Mouse (Mus musculus): ENCODE measurements at regions not wholly inside any gene's neighbourhood (a gene's known extent, or its start where the extent isn't known, plus 50 kb on each side); places are given as distances from the start of the nearest gene placed in this dataset.
"Not testable (repeated sequence)": the region's sequence is repeated elsewhere in the genome, so short reads cannot be mapped to it uniquely, and the experiment has no call there.

DNA sequence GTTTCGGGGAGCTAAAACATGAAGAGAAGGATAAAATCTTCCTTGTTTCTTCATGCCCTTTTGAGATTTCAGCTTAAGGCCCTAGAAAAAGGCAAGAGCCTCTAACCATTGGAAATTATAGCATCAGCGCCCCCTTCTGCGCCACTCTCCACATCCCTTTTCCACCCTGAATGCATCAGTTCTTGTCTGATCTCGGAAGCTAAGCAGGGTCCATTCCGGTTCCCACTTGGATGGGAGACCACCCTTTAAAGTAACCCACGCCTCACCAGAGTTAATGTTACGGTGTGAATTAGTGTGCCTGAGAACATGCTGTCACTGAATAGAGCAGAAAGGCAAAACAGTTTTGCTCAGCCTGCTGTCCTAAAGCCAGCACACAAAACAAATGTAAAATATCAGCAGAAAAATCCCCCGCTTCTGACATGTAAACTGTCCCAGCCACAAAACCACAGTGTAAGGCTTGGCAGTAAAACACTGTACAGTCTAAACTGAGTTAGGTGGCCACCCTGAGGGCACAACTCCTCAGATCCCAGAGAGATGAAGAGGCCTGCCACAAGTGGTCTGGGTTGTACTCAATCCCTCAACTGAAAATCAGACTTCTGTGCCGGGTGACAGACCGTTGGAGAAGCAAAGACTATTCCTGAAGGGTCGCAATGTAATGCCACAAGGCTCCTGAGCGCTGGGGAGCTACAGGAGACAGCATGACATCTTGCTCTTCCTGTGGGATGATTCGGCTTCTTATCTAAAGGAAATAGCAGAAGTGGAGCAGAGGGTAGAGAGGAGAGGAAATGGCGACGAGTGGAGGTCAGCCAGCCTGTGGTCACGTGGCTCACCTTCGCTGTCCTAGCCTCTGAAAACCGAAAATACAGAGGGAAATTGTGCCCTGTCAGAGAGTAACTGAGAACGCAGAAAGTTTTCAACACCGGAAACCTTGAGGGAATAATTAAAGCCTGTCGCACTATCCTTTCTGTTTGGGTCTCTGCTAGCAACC, 176.2 kb downstream of the Kctd12 start:
- no peak for DNase-seq (ENCODE audit: extremely low spot score, low read depth, low spot score)

DNA sequence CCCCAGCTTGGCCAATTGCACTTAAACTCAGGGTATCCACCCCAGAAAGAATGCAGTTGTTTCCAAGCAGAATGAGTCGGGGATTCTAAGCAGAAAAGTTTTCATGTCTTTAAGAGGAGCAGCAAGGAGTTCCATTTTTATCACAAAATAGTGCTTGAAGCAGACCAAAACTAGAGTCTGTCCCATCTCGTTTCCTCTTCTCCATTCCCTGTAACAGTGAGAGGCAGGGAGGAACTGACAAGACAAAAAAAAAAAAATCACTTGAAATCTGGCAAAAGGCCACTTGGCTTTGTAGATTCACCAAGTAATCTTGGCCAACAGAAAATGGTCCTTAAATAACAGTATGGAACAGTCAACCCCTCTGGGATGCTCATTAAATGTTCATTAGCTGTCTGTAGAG, 186.8 kb downstream of the Kctd12 start:
- no peak for DNase-seq (ENCODE audit: extremely low spot score, low read depth, low spot score)

- DNase-seq (ENCODE audit: extremely low spot score, low read depth, low spot score), result no peak
Observed at GRCm38 (mm10) chr14:102794898-102795297, 187.5 kb downstream of the Kctd12 start.

DNA sequence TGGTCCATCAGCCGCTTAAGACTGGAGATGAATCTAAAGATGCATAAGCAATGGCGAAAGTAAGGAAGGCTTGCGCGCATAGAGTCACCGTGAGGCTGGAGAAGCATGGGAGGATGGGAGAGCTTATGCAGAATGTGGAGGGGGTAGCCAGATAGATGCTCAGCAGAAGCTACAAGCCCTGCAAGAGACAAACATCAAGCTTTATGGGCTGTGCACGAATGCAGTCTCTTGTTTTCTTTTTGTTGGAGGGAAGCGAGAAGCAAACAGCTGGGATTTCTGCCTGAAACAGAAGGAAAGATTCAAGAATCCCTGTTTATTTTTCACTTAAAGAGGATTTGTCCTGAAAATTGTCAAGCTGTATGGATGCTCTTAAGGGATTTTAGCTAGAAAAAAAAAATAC, 188.7 kb downstream of the Kctd12 start:
- no peak for DNase-seq (ENCODE audit: extremely low spot score, low read depth, low spot score)

DNA sequence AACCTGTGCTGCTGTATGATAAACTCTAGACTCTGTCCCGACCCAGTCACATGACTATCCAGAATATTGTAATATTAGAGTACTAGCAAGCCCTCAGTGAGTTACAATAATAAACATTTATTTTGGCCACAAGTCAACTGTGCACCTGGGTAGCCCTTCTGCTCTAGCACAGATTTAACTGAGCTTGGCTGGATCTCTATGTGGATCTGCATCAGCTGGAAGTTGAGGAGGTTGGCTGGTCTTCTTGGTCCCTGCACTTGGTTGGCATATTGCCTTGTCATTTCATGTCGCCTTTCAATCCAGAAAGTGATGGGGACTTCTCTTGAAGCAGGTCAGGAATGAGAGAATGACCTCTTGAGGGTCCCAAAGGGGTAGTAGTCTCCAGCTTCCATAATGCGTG, 191.5 kb downstream of the Kctd12 start:
- DNase-seq (ENCODE audit: extremely low spot score, low read depth, low spot score), result no peak

DNA sequence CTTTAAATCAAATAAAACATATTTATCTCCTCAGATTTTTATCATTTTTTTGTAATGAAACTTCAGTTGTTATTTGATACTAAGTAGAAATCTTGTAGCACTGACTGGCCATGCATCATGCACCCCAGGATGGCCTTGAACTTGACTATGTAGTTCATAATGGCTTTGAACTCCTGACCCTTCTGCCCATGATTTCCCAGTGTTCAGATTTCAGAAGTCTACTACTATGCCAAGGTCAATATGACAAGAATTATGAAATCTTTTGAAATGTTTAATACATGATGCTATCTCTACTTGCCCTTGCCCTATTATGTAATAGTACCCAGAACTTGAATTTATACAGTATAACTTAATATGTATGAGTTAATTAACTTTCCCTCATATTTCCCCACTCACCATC, 200.2 kb downstream of the Kctd12 start:
- no peak for DNase-seq (ENCODE audit: extremely low spot score, low read depth, low spot score)

GRCm38 (mm10) chr14:102769716-102770115, 212.7 kb downstream of the Kctd12 start:
- no peak for DNase-seq (ENCODE audit: extremely low spot score, low read depth, low spot score)

DNA sequence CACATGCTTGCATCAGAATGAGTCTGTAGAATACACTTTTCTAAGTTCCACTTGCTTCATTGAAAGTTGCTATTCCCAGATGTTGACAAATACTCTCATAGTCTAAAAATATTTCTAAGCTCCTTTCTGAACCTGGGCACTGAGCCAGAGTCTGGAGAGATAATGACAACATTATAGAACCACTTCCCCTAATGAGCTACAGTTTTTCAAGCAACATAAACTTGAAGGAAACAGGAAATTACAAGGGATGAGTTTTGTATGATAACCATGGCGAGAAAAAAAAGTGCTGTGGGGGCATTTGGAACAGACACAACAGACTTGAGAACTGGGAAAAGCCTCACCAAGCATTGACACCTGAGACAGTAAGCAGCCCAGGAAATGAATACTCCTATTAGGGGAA, 233.8 kb downstream of the Kctd12 start:
- DNase-seq (ENCODE audit: extremely low spot score, low read depth, low spot score), result no peak

DNA sequence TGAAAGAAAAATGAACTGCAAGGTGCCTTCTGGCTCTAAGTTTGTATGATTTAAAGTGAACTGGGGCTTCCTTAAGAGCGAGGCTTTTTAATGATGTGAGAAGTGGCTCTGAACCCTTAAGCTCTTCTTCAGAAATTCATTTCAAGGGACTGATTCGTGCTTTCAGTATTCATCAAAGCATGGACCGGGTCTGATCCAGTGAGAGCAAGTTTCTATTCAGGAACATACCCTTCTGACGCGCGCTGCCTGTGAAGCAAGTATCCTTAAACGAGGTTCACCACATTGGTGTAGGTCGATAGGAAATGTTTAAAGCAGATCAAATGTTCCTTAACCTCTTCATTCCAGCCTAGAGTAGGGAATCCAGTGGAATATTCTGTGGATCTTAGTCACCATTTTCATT, 240.1 kb downstream of the Kctd12 start:
- DNase-seq (ENCODE audit: extremely low spot score, low read depth, low spot score), result no peak

DNA sequence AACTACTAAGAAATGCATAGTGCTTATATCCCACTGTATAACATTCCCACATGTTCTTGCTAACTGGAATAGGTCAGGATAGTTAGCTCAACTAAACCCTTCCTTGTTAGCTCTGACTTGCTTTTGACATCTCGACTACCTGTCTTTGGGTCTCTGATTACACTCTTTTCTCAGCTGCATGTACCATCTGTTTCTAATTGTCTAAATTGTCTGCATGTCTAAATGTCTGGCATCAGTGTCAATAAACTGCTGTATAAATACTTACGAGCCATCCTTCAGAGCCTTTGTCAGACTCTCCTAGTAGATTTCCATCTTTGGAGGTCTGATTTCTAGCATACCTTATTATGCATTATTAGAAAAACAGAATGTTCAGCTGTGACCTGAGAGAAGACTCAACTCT, 245.8 kb downstream of the Kctd12 start:
- no peak for DNase-seq (ENCODE audit: extremely low spot score, low read depth, low spot score)

DNA sequence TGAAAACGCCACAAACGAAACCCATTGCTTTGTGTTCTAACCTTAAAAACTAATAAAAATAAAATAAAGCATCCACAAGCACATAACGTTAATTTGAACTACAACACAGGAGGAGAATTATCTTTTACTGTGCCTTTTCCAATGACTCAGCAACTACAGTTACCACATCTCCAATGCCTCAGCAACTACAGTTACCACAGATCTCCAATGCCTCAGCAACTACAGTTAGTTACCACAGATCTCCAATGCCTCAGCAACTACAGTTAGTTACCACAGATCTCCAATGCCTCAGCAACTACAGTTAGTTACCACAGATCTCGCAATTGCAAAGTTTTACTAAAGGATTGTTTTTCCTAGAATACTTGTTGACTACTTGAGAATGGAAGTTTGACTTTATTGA, 248.7 kb downstream of the Kctd12 start:
- DNase-seq (ENCODE audit: extremely low spot score, low read depth, low spot score), result not testable (repeated sequence)

GRCm38 (mm10) chr14:102731746-102732145, 250.7 kb downstream of the Kctd12 start:
- no peak for DNase-seq (ENCODE audit: extremely low spot score, low read depth, low spot score)

GRCm38 (mm10) chr14:102722633-102723032, 259.8 kb downstream of the Kctd12 start:
- DNase-seq (ENCODE audit: extremely low spot score, low read depth, low spot score), result no peak

DNA sequence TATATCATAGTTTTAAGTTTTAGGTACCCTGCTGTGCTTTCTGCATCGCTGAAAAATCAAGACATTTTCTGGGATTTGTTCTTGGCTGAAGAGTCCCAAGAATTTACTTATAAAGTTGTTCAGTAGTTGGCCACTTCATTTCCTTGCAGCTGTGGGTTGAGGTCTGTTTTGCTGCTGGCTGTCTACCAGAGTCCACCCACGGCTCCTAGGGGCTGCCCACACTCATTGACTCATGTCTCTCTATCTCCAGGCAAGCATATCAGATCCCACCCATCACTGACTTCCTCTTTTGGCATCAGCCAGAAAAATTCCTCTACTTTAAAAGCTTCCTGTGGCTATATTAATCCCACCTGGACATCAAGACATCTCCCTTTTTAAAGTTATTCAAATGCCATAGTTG, 263.9 kb downstream of the Kctd12 start:
- DNase-seq (ENCODE audit: extremely low spot score, low read depth, low spot score), result no peak

DNA sequence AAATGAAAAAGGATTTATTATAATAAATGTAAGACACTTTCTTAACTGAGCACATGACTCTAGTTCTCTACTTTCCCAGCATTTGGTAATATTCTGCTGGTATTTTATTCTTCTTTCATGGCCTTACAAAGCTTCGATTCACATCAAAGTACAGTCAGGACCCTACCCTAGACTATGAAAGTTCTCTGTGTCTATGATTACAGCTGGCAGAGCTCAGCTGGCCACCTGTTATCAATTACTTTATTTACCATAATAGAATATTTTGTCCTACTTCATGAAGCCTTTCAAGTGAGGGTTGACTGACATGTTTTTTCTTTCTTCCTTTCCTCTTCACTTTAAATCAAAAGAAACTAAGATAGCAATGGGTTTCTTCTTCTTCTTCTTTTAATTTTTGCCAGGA, 269.8 kb downstream of the Kctd12 start:
- no peak for DNase-seq (ENCODE audit: extremely low spot score, low read depth, low spot score)

DNA sequence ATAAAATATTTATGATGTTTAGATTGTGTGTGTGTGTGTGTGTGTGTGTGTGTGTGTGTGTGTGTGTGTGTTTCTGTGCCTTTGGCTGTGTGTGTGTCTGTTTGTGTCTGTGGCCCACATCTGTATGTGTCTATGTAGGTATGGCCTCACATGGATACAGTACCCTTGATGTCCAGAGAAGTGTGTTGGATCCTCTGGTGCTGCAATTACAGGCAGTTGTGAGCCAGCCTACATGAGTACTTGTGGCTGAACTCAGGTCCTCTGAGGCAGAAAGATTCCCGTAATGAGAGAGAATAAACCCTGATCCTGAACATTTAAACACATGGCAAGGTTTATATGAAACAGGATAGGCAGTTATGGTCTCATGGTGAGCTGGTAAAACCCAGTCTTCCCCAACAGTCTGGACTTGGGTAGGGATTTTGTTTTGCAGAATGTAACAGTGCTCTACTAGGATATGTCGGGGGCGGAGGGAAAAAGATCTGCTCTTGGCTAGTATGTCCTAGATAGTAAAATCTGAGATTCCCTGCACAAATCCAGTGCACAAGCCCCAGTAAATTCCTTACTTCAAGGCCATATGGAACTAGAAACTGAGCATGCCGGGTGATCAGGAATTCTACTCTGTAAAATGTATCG, 275.6 kb downstream of the Kctd12 start:
- no peak for DNase-seq (ENCODE audit: extremely low spot score, low read depth, low spot score)

DNA sequence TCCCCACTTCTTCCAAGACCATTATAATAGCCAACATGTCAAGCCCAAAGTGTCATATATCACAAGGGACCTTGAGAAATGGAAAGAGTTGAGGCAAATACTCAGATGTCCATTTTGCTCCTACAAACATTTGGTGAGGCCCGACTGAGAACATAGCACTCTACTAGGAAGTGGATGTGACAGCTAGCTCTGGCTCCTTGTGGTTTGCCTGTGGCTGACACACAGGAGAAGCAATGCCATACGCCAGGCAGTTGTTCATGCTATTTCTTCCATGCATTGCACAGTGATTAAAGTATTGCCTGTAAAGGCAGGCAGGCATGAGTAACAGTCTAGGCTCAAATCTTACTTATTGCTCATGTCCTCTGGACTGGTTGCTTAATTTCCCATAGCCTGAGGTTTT, 281.3 kb downstream of the Kctd12 start:
- no peak for DNase-seq (ENCODE audit: extremely low spot score, low read depth, low spot score)

- DNase-seq (ENCODE audit: extremely low spot score, low read depth, low spot score), result no peak
Observed at GRCm38 (mm10) chr14:102700457-102700856, 282.0 kb downstream of the Kctd12 start.

GRCm38 (mm10) chr14:102699015-102699414, 283.4 kb downstream of the Kctd12 start:
- no peak for DNase-seq (ENCODE audit: extremely low spot score, low read depth, low spot score)

DNA sequence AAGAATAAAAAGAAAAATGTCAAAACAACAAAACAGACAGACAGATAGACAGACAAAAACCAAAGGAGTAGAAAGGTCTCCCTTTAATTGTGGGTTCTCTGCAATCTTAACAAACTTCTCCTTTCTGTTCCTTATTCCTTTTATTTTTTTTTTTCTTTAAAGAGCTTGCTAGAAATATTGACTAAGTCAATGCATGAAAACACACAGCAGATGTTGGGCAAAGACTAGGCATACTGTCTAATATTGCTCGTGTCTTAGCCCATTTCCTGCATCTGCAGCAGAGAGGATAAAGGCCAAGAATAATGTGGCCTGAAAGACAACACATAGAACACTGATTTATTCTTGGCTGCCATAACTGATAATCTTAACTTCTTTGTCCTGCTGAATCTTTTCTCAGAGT, 295.6 kb downstream of the Kctd12 start:
- no peak for DNase-seq (ENCODE audit: extremely low spot score, low read depth, low spot score)

GRCm38 (mm10) chr14:102676582-102676981, 305.9 kb downstream of the Kctd12 start:
- DNase-seq (ENCODE audit: extremely low spot score, low read depth, low spot score), result no peak

GRCm38 (mm10) chr14:102674635-102675034, 307.8 kb downstream of the Kctd12 start:
- no peak for DNase-seq (ENCODE audit: extremely low spot score, low read depth, low spot score)

Measured in hindlimb bud, embryonic 11.5 days (tissue).